Mouse (Mus musculus): ENCODE data around the gene Vipr1.

Vipr1 gene

GRCm38 (mm10) chr9:121641235-121641915 is 1.1 kb upstream of the Vipr1 start:
- peaks cover 15% of the 10 kb centered on the region for H3K9me3 ChIP-seq (ENCODE audit: low read length)
- H3K4me3 ChIP-seq (replicated peaks; ENCODE audit: low read length) = peak overlapping the region; percentile 88
- no peak for TF ChIP-seq NANOG (IDR thresholded peaks at IDR 0.05; ENCODE audit: borderline replicate concordance, low read length)
- no peak for TF ChIP-seq POU5F1 (IDR thresholded peaks at IDR 0.05; ENCODE audit: borderline replicate concordance, low read length)
- TF ChIP-seq CTCF (conservative IDR thresholded peaks at IDR 0.05; ENCODE audit: low read length) = no peak
- no peaks in the 10 kb centered on the region for H3K36me3 ChIP-seq (ENCODE audit: insufficient read depth, low read length)
- H3K4me1 ChIP-seq (replicated peaks; ENCODE audit: low read depth, low read length) = peaks cover 25% of the 10 kb centered on the region
- H3K27me3 ChIP-seq (ENCODE audit: insufficient read depth, low read length) = peaks cover 96% of the 10 kb centered on the region

DNA sequence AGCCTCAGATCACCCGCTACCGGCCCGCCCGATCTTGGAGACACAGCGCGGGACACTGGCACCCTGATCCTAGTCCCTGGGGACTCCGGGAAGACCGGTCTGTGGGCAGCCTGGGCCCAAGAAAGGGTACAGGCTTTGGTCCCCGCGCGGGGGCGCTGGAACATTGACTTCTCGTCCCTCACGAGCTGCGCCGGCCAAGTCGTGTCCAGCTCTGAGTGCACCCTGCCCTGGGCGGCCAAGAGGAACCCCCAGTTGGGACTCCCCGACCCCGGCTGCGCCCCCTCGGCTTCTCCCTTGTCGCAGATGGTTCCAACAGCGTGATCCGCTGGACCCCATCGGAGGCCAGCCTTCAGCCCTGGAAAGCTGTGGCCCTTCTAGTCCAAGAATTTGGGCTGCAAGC is 515 bp upstream of the Vipr1 start, which contains the start of gene Lyzl4:
Lyzl4 (minus strand) TSS at position 96 of the 400 bp plus-strand sequence.
- peaks cover 15% of the 10 kb centered on the region for H3K9me3 ChIP-seq (ENCODE audit: low read length)
- H3K27me3 ChIP-seq (ENCODE audit: insufficient read depth, low read length) = peaks cover 95% of the 10 kb centered on the region
- H3K4me3 ChIP-seq (replicated peaks; ENCODE audit: low read length) = peak within 1 kb of the TSS; percentile 88
- peaks cover 25% of the 10 kb centered on the region for H3K4me1 ChIP-seq (replicated peaks; ENCODE audit: low read depth, low read length)
- H3K36me3 ChIP-seq (ENCODE audit: insufficient read depth, low read length) = no peaks in the 10 kb centered on the region
- TF ChIP-seq CTCF (conservative IDR thresholded peaks at IDR 0.05; ENCODE audit: low read length) (no peak), NANOG (IDR thresholded peaks at IDR 0.05; ENCODE audit: borderline replicate concordance, low read length) (no peak), POU5F1 (IDR thresholded peaks at IDR 0.05; ENCODE audit: borderline replicate concordance, low read length) (no peak)

DNA sequence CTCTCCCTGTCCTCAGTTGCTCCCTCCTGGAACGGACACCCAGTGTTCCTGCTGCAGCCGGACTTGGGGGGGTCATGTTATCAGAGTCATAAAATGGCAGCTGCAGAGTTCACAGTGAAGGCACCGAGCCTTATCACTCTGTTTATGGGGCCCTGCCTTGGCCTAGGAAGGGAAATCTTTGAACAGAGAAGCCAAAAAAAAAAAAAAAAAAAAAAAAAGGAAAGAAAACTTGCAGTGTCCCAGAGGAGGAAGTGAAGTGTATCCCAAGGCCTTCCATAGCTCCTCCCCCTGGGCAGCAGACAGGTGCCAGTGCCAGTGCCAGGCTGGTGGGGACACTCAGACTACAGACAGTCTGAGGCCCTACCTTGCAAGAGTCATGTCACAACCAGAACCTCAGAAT is 2.3 kb downstream of the Vipr1 start:
- TF ChIP-seq CTCF (conservative IDR thresholded peaks at IDR 0.05; ENCODE audit: low read length) = no peak
- no peak for TF ChIP-seq NANOG (IDR thresholded peaks at IDR 0.05; ENCODE audit: borderline replicate concordance, low read length)
- no peak for TF ChIP-seq POU5F1 (IDR thresholded peaks at IDR 0.05; ENCODE audit: borderline replicate concordance, low read length)
- H3K4me1 ChIP-seq (replicated peaks; ENCODE audit: low read depth, low read length) = peaks cover 22% of the 10 kb centered on the region
- no peaks in the 10 kb centered on the region for H3K36me3 ChIP-seq (ENCODE audit: insufficient read depth, low read length)
- H3K27me3 ChIP-seq (ENCODE audit: insufficient read depth, low read length) = peaks cover 80% of the 10 kb centered on the region
- H3K9me3 ChIP-seq (ENCODE audit: low read length) = peaks cover 15% of the 10 kb centered on the region
- no peak overlapping the region for H3K4me3 ChIP-seq (replicated peaks; ENCODE audit: low read length)

DNA sequence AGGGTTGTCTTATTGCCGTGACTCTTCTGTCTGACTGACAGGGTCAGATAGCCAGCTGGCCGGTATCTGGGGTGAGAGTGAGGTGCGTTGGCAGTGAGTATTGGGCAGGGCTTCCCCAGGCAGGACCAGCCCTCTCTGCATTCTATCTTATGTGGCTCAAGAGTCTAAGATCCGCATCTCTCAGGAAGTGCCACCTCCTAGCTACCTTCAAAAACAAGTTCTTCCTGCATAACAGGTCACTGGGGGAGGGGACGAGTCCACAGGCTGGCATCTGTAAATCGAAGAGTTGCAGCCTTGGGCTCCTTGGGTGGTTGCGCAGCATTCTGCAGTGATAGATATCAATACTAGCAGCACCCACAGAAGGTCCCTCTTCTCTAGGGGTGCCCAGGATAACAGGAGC is 4.5 kb downstream of the Vipr1 start:
- Histone ChIP-seq H3K27me3 (ENCODE audit: insufficient read depth, low read length) (peaks cover 71% of the 10 kb centered on the region), H3K4me1 (replicated peaks; ENCODE audit: low read depth, low read length) (peaks cover 10% of the 10 kb centered on the region), H3K36me3 (ENCODE audit: insufficient read depth, low read length) (no peaks in the 10 kb centered on the region), H3K4me3 (replicated peaks; ENCODE audit: low read length) (no peak overlapping the region), H3K9me3 (ENCODE audit: low read length) (no peaks in the 10 kb centered on the region)
- TF ChIP-seq POU5F1 (IDR thresholded peaks at IDR 0.05; ENCODE audit: borderline replicate concordance, low read length) = no peak
- no peak for TF ChIP-seq NANOG (IDR thresholded peaks at IDR 0.05; ENCODE audit: borderline replicate concordance, low read length)
- TF ChIP-seq CTCF (conservative IDR thresholded peaks at IDR 0.05; ENCODE audit: low read length) = no peak

DNA sequence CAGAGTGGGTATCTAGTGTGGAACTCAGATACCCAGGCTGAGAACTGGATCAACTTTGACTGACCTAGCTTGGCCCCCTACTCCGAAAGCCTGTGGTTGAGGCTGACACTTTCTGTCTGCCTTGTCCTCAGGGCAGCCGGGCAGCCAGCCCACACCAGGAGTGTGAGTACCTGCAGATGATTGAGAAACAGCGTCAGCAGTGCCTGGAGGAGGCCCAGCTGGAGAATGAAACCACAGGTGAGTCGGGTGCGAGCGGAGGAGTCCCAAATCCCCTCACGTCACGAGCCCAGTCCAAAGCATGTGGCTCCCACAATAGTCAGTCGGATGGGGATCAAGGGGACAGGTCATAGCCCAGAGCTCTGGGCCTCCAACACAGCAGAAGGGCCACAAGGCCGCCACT is 11.2 kb downstream of the Vipr1 start:
- Histone ChIP-seq H3K27me3 (ENCODE audit: insufficient read depth, low read length) (peaks cover 52% of the 10 kb centered on the region), H3K9me3 (ENCODE audit: low read length) (no peaks in the 10 kb centered on the region), H3K4me3 (replicated peaks; ENCODE audit: low read length) (no peak overlapping the region), H3K4me1 (replicated peaks; ENCODE audit: low read depth, low read length) (no peaks in the 10 kb centered on the region), H3K36me3 (ENCODE audit: insufficient read depth, low read length) (no peaks in the 10 kb centered on the region)
- no peak for TF ChIP-seq CTCF (conservative IDR thresholded peaks at IDR 0.05; ENCODE audit: low read length)
- no peak for TF ChIP-seq NANOG (IDR thresholded peaks at IDR 0.05; ENCODE audit: borderline replicate concordance, low read length)
- no peak for TF ChIP-seq POU5F1 (IDR thresholded peaks at IDR 0.05; ENCODE audit: borderline replicate concordance, low read length)

DNA sequence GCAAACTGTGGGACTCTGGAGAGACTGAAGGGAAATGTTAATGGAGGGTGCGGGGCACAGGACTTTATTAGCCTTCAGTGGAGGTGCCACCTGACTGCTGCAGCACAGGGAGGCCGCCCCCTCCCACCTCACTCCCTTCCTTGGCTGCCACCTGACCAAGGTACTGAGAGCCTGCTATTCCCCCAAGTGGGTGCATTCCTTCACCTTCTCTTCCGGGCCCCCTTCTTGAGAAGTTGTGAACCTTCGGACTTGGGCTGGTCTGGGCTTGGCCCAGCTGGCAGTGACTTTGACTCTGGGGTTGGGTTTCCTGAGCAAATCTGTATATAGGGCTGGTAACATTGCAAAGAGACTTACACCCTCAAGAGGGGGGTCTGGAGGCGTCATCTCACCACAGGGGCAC is 13.8 kb downstream of the Vipr1 start:
- H3K9me3 ChIP-seq (ENCODE audit: low read length) = no peaks in the 10 kb centered on the region
- no peaks in the 10 kb centered on the region for H3K36me3 ChIP-seq (ENCODE audit: insufficient read depth, low read length)
- peaks cover 63% of the 10 kb centered on the region for H3K27me3 ChIP-seq (ENCODE audit: insufficient read depth, low read length)
- H3K4me1 ChIP-seq (replicated peaks; ENCODE audit: low read depth, low read length) = no peaks in the 10 kb centered on the region
- TF ChIP-seq NANOG (IDR thresholded peaks at IDR 0.05; ENCODE audit: borderline replicate concordance, low read length) = no peak
- no peak for TF ChIP-seq CTCF (conservative IDR thresholded peaks at IDR 0.05; ENCODE audit: low read length)
- TF ChIP-seq POU5F1 (IDR thresholded peaks at IDR 0.05; ENCODE audit: borderline replicate concordance, low read length) = no peak
- no peak overlapping the region for H3K4me3 ChIP-seq (replicated peaks; ENCODE audit: low read length)

DNA sequence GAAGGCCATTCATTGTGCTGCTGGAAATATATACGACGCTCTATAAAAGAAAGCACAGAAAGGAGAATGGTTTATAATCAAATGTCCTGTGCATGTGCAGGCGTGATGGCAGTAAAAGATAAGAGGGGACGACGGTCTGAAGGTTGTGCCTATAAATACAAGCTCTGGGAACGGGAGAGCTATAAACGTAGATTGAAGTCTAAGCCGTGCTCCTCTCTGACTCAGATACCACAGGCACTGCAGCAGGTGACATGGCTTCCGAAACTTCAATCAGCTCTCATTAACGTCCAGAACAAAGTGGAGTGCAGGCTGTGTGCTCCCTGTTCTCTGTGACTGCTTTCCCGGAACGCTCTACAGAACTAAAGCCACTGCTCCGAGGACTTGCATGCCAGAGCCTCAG is 14.6 kb downstream of the Vipr1 start:
- no peaks in the 10 kb centered on the region for H3K9me3 ChIP-seq (ENCODE audit: low read length)
- H3K36me3 ChIP-seq (ENCODE audit: insufficient read depth, low read length) = no peaks in the 10 kb centered on the region
- H3K4me1 ChIP-seq (replicated peaks; ENCODE audit: low read depth, low read length) = no peaks in the 10 kb centered on the region
- TF ChIP-seq CTCF (conservative IDR thresholded peaks at IDR 0.05; ENCODE audit: low read length) (no peak), POU5F1 (IDR thresholded peaks at IDR 0.05; ENCODE audit: borderline replicate concordance, low read length) (no peak), NANOG (IDR thresholded peaks at IDR 0.05; ENCODE audit: borderline replicate concordance, low read length) (no peak)
- no peak overlapping the region for H3K4me3 ChIP-seq (replicated peaks; ENCODE audit: low read length)
- peaks cover 60% of the 10 kb centered on the region for H3K27me3 ChIP-seq (ENCODE audit: insufficient read depth, low read length)

GRCm38 (mm10) chr9:121658248-121658647 is 15.7 kb downstream of the Vipr1 start:
- H3K27me3 ChIP-seq (ENCODE audit: insufficient read depth, low read length) = peaks cover 61% of the 10 kb centered on the region
- no peak overlapping the region for H3K4me3 ChIP-seq (replicated peaks; ENCODE audit: low read length)
- H3K9me3 ChIP-seq (ENCODE audit: low read length) = no peaks in the 10 kb centered on the region
- H3K36me3 ChIP-seq (ENCODE audit: insufficient read depth, low read length) = no peaks in the 10 kb centered on the region
- TF ChIP-seq POU5F1 (IDR thresholded peaks at IDR 0.05; ENCODE audit: borderline replicate concordance, low read length) (no peak), NANOG (IDR thresholded peaks at IDR 0.05; ENCODE audit: borderline replicate concordance, low read length) (no peak), CTCF (conservative IDR thresholded peaks at IDR 0.05; ENCODE audit: low read length) (no peak)
- no peaks in the 10 kb centered on the region for H3K4me1 ChIP-seq (replicated peaks; ENCODE audit: low read depth, low read length)

- Histone ChIP-seq H3K4me1 (replicated peaks; ENCODE audit: low read depth, low read length) (no peaks in the 10 kb centered on the region), H3K27me3 (ENCODE audit: insufficient read depth, low read length) (peaks cover 61% of the 10 kb centered on the region), H3K9me3 (ENCODE audit: low read length) (no peaks in the 10 kb centered on the region), H3K36me3 (ENCODE audit: insufficient read depth, low read length) (no peaks in the 10 kb centered on the region), H3K4me3 (replicated peaks; ENCODE audit: low read length) (no peak overlapping the region)
- TF ChIP-seq NANOG (IDR thresholded peaks at IDR 0.05; ENCODE audit: borderline replicate concordance, low read length) (no peak), CTCF (conservative IDR thresholded peaks at IDR 0.05; ENCODE audit: low read length) (no peak), POU5F1 (IDR thresholded peaks at IDR 0.05; ENCODE audit: borderline replicate concordance, low read length) (no peak)
Measured at GRCm38 (mm10) chr9:121659791-121660190, 17.3 kb downstream of the Vipr1 start.
